Mouse (Mus musculus) C2C12 (cell line): ENCODE results near the gene Olfr519.

Experiments
- CEBPB ChIP-seq: IDR thresholded peaks from one replicate; pipeline ENCODE4 v1.6.1; 2011; ENCODE audit warnings: low read depth, mild to moderate bottlenecking, control low read depth, moderate library complexity
- CTCF ChIP-seq: IDR thresholded peaks from one replicate; pipeline ENCODE4 v1.5.1; 2011; ENCODE audit not compliant: control insufficient read depth, insufficient read depth, insufficient read length
- FOSL1 ChIP-seq: IDR thresholded peaks from one replicate; pipeline ENCODE4 v1.8.0; 2011; ENCODE audit warnings: mild to moderate bottlenecking, low read length; ENCODE audit not compliant: poor library complexity, insufficient read depth, severe bottlenecking
- MAX ChIP-seq: IDR thresholded peaks from one replicate; pipeline ENCODE4 v1.6.1; 2011; ENCODE audit warnings: mild to moderate bottlenecking, control low read depth
- MYOG ChIP-seq: IDR thresholded peaks from one replicate; pipeline ENCODE4 v1.6.1; 2011; ENCODE audit not compliant: control insufficient read depth, insufficient read length; ENCODE audit errors: extremely low read depth
- USF1 ChIP-seq: IDR thresholded peaks from one replicate; pipeline ENCODE4 v1.6.1; 2011; ENCODE audit warnings: low read depth, mild to moderate bottlenecking, control low read depth, moderate library complexity

GRCm38 (mm10) chr7:108894320-108894719, at the start of gene Olfr519:
- TF ChIP-seq CTCF (no peak), MYOG (no peak), FOSL1 (no peak), USF1 (no peak), MAX (no peak), CEBPB (no peak)
